Mouse (Mus musculus): ENCODE data around the gene Tyms.

DNA sequence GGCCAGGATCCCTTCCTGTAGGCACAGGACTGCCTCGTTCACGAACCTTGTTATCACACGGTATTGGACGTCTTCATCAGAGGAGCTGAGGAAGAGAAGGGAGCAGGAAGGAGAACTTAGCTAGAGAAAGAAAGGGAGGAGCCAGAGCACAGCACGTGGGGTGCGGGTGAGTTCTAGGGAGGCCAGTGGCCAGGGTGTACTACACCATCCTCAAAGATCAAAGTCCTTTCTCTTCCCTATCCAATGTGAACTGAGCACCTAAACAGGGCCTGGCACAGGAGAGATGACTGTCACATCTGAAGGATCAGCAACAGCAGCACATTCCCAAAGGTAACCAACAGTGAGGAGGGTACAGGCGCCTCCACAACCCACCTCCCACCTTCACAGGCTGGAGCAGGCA, 46.7 kb upstream of the Tyms start:
- TF ChIP-seq CTCF (IDR thresholded peaks at IDR 0.05; ENCODE audit: low read depth) (no peak), EP300 (IDR thresholded peaks at IDR 0.05; ENCODE audit: low read depth) (no peak)

Data from liver, postnatal 0 days (tissue).